Mouse (Mus musculus) 3T3-L1 (cell line): ENCODE results near the gene Taf6l.

ENCODE experiments used
- DNase-seq: peaks from one replicate; pipeline ENCODE4 v3.0.0-alpha.2; 2015; ENCODE audit warnings: low read depth, low spot score

Gene Taf6l

GRCm38 (mm10) chr19:8786008-8786781 is at the start of gene Taf6l:
TSS of gene Taf6l (minus strand) at chr19:8786417.
- peak; percentile 99 for DNase-seq

- DNase-seq, result no peak
These were observed 46.8 kb upstream of the Taf6l start for GRCm38 (mm10) chr19:8832971-8833370.

- no peak for DNase-seq
These were observed 45.0 kb upstream of the Taf6l start for GRCm38 (mm10) chr19:8831262-8831661.

- no peak for DNase-seq
These were observed 44.4 kb upstream of the Taf6l start for GRCm38 (mm10) chr19:8830664-8831063.

GRCm38 (mm10) chr19:8829660-8830059 is 43.4 kb upstream of the Taf6l start, which contains the start of gene AC129217.1:
TSS of gene AC129217.1 (plus strand) at chr19:8829773.
- DNase-seq, result no peak

GRCm38 (mm10) chr19:8822696-8823095 is 36.5 kb upstream of the Taf6l start:
- no peak for DNase-seq

GRCm38 (mm10) chr19:8821146-8821545 is 34.9 kb upstream of the Taf6l start:
- DNase-seq, result no peak

GRCm38 (mm10) chr19:8820424-8820956 is 34.3 kb upstream of the Taf6l start:
- DNase-seq, result peak; percentile 22

GRCm38 (mm10) chr19:8819596-8820423 is 33.6 kb upstream of the Taf6l start, which contains the start of gene Hnrnpul2:
TSS of gene Hnrnpul2 (plus strand) at chr19:8820010.
- peak; percentile 99 for DNase-seq

- DNase-seq, result peak; percentile 100
These were observed 32.8 kb upstream of the Taf6l start, which contains the start of gene Ttc9c for GRCm38 (mm10) chr19:8818801-8819595. TSS of gene Ttc9c (minus strand) at chr19:8819333.

GRCm38 (mm10) chr19:8818301-8818798 is 32.1 kb upstream of the Taf6l start:
- DNase-seq, result peak; percentile 43

GRCm38 (mm10) chr19:8817001-8817400 is 30.8 kb upstream of the Taf6l start:
- DNase-seq, result no peak

- DNase-seq, result peak; percentile 33
These were observed 29.6 kb upstream of the Taf6l start for GRCm38 (mm10) chr19:8815812-8816211.

GRCm38 (mm10) chr19:8806810-8807209 is 20.6 kb upstream of the Taf6l start:
- DNase-seq, result no peak

GRCm38 (mm10) chr19:8803879-8804660 is 17.9 kb upstream of the Taf6l start:
- DNase-seq, result peak; percentile 30

GRCm38 (mm10) chr19:8803204-8803780 is 17.1 kb upstream of the Taf6l start:
- DNase-seq, result peak; percentile 67

GRCm38 (mm10) chr19:8802130-8802821 is 16.1 kb upstream of the Taf6l start, which contains the start of gene Zbtb3:
TSS of gene Zbtb3 (plus strand) at chr19:8802555.
- peak; percentile 100 for DNase-seq

- DNase-seq, result peak; percentile 54
These were observed 12.7 kb upstream of the Taf6l start for GRCm38 (mm10) chr19:8798947-8799315.

- peak; percentile 98 for DNase-seq
These were observed 12.2 kb upstream of the Taf6l start, which contains the start of gene Polr2g for GRCm38 (mm10) chr19:8798264-8798946. TSS of gene Polr2g (minus strand) at chr19:8798577.
